Mouse (Mus musculus): ENCODE data around the gene Odf3.

Gene Odf3

GRCm38 (mm10) chr7:140844905-140845665, 2.5 kb upstream of the Odf3 start, which contains the start of gene Scgb1c1:
Gene Scgb1c1, plus strand, starts transcription at chr7:140845547.
- peak; percentile 97 for DNase-seq (ENCODE audit: low spot score)

GRCm38 (mm10) chr7:140845683-140846082, 1.9 kb upstream of the Odf3 start:
- no peak for DNase-seq (ENCODE audit: low spot score)

GRCm38 (mm10) chr7:140846676-140847075, 929 bp upstream of the Odf3 start:
- DNase-seq (ENCODE audit: low spot score) = no peak

GRCm38 (mm10) chr7:140848591-140848990, 986 bp downstream of the Odf3 start:
- no peak for DNase-seq (ENCODE audit: low spot score)

GRCm38 (mm10) chr7:140851916-140852315, 4.3 kb downstream of the Odf3 start:
- DNase-seq (ENCODE audit: low spot score) = no peak

- no peak for DNase-seq (ENCODE audit: low spot score)
These were observed 5.8 kb downstream of the Odf3 start for GRCm38 (mm10) chr7:140853386-140853785.

GRCm38 (mm10) chr7:140854483-140854882, 6.9 kb downstream of the Odf3 start:
- no peak for DNase-seq (ENCODE audit: low spot score)

GRCm38 (mm10) chr7:140855181-140855580, 7.6 kb downstream of the Odf3 start:
- DNase-seq (ENCODE audit: low spot score) = no peak

GRCm38 (mm10) chr7:140855860-140856784, 8.5 kb downstream of the Odf3 start, which contains the start of gene Gm45785:
Gene Gm45785, minus strand, starts transcription at chr7:140856331.
- peak; percentile 69 for DNase-seq (ENCODE audit: low spot score)

GRCm38 (mm10) chr7:140856785-140857549, 9.4 kb downstream of the Odf3 start, which contains the start of gene Ric8a:
Gene Ric8a, plus strand, starts transcription at chr7:140856957.
- DNase-seq (ENCODE audit: low spot score) = peak; percentile 82

GRCm38 (mm10) chr7:140857550-140858505, 10.2 kb downstream of the Odf3 start, which contains the start of gene Bet1l:
Gene Bet1l, minus strand, starts transcription at chr7:140857577.
- DNase-seq (ENCODE audit: low spot score) = no peak

GRCm38 (mm10) chr7:140858746-140859145, 11.1 kb downstream of the Odf3 start:
- no peak for DNase-seq (ENCODE audit: low spot score)

GRCm38 (mm10) chr7:140859997-140860396, 12.4 kb downstream of the Odf3 start:
- DNase-seq (ENCODE audit: low spot score) = no peak

- DNase-seq (ENCODE audit: low spot score) = no peak
These were observed 13.1 kb downstream of the Odf3 start for GRCm38 (mm10) chr7:140860728-140861127.

- no peak for DNase-seq (ENCODE audit: low spot score)
These were observed 17.2 kb downstream of the Odf3 start for GRCm38 (mm10) chr7:140864761-140865160.

- DNase-seq (ENCODE audit: low spot score) = no peak
These were observed 26.6 kb downstream of the Odf3 start for GRCm38 (mm10) chr7:140874224-140874623.

GRCm38 (mm10) chr7:140877364-140877763, 29.8 kb downstream of the Odf3 start:
- no peak for DNase-seq (ENCODE audit: low spot score)

- DNase-seq (ENCODE audit: low spot score) = no peak
These were observed 31.8 kb downstream of the Odf3 start for GRCm38 (mm10) chr7:140879355-140879754.

GRCm38 (mm10) chr7:140880419-140880818, 32.8 kb downstream of the Odf3 start:
- DNase-seq (ENCODE audit: low spot score) = no peak

GRCm38 (mm10) chr7:140880865-140881515, 33.4 kb downstream of the Odf3 start:
- no peak for DNase-seq (ENCODE audit: low spot score)
